Mouse (Mus musculus) embryo, embryonic 10 days (tissue): ENCODE results near the gene Unc5cl.

Experiments used
- DNase-seq: peaks from one replicate; pipeline ENCODE4 v3.0.0-alpha.2; 2015; ENCODE audit warnings: low spot score

Gene Unc5cl

DNA sequence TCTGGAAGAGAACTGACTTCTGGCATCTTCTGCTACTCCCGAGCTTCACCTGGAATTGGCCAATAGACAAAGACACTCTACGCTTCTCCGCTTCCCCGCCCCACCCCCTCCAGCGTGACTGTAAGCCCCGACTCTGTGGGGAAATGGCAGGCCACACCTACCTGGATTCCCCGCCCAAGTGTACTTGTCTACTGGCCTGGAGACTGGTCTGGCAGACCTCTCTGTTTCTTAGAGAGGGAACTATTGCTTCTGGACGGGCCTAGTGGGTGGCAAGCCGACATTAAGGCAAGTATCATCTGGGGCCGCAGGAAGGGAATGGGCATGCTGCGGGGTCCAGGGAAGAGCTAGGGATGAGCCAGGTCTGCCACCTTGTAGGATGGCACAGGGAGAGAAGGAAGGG, at the start of gene Unc5cl:
TSS of gene Unc5cl (plus strand) at position 214 of the 400 bp plus-strand sequence.
- no peak for DNase-seq

GRCm38 (mm10) chr17:48407154-48407553, 47.5 kb upstream of the Unc5cl start:
- DNase-seq = no peak

DNA sequence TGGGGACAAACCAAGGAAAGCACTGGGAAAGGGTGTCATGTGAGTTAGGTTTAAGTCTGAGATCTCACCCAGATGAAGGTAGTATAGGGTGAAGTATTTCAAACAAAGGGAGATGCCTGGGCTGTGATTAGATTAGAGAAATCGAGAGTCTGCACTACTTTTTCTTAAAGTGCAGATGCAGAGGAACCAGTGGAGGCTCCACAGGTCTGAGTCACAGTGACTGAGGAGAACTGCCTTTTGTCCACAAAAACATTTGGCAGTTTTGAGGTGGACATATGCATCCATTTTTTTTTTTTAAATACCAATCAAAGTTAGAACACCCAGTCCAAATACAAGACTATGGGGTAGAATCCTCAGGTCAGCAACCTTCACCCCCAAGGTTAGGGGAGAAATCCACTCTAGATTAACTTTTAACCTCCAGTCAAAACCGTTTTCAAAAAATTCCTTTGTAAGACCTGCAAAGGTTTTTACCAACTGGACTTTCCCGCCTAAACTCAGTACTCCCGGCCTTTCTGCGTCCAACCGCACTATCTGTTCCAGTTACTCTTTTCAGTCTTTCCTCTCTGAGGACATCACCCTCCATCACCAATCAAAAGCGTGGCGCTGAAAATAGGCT, 46.7 kb upstream of the Unc5cl start:
- no peak for DNase-seq

DNA sequence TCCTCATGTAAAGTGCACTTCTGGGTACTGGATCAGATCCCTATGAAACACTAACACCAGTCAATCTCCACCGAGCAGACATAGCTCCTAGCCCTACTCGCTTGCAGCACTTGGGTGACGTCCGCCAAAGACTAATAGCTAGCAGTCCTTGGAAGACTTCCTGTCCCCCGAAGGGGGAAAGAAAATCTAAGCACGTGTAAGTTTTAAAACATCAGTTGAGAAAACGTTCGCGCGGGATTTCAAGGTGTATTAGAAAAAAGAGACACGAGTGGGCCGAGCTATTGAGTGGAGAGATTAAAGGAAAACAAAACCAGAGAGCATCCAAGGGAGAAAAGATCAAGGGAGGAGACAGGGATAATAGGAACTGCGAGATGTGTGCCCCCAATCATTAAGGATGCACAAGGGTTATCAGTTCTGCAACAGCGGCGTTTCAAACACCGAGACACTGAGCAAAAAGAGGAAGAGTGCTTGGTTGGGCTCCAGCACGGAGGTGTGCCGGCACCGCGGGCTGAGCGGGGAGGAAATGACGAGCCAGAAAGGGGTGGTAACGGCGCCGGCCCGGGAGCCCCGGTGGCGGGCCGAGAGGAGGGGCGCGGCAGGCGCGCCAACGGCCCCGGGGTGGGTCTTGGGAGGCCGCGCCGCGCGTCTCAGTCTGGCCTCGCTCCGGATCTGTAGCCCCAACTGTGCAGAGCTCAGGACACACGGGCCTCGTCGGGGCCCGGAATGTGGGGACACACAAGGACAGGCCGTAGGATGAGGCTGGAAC, 46.0 kb upstream of the Unc5cl start:
- peak; percentile 71 for DNase-seq

- DNase-seq = peak; percentile 99
These were observed 45.1 kb upstream of the Unc5cl start, which contains the start of the genes Nfya and Oard1 for GRCm38 (mm10) chr17:48409380-48410298. Gene Nfya, minus strand, starts transcription at chr17:48409906. Gene Oard1, plus strand, starts transcription at chr17:48410014.

- peak; percentile 44 for DNase-seq
These were observed 44.4 kb upstream of the Unc5cl start for GRCm38 (mm10) chr17:48410299-48410785.

DNA sequence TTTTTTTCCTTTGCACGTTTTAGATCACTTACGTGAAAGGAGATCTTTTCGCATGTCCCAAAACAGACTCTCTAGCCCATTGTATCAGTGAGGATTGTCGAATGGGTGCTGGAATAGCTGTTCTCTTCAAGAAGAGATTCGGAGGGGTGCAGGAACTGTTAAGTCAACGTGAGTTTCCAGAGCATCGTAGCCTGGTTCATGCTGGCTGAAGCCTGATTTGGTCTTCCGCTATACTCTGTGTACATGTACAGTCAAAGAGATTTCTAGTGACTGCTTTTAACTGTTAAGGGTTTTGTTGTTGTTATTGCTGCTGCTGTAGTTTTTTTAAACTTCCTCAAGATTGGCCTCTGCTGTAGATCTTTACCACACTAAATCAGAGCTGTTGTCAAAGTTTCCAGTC, 43.5 kb upstream of the Unc5cl start:
- DNase-seq = no peak

DNA sequence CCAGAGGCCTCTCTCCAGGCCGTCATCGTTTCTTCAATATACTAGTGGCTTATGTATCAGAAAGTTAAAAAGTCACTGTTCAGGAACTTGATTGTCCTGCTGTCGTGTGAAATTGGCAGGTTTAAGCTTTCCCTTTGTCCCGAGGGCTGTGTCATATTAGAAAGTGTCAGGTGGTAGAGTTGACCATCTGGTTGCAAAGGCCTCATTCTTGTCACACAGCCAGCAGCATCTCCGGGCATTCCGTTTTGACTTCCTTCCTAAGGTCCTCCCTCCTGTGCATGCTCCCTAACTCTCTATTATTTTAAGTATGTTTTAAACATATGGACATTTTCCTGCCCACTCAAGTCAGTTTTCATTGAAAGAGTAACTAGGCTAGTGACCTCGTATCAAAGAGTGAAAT, 38.7 kb upstream of the Unc5cl start:
- no peak for DNase-seq

DNA sequence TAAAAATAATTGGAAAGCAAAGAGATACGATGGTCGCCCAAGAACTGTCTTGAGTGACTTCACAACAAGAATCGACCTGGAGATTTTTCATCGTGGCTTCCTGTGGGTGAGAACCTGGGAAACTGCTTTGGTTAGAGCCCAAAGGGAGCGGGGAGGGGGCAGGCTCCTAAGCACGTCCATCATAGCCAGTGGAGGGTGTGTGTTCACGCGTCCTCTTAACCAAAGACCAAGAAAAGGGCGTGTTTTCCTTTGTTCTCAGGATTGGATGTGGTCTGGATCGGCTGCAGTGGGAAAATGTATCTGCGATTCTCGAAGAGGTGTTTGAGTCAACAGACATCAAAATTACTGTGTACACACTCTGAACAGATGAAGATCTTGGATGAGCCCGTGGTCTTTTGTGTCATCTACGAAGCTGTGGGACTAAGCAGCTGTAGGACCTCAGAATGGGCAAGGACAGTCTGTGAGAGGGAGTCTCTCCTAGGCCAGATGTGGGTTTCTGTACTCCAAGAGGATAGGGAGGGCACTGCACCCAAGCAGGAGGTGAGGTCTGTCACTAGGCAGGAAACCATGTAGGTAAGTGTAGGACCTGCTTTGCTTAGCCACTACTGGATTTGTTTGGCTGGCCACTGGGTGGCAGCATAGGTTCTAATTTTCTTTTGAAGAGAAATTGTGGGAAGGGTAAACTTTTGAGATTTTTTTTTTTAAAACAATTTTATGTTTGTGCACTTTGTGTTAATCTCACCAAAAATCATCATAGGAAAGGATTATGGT, 38.1 kb upstream of the Unc5cl start:
- peak; percentile 54 for DNase-seq

GRCm38 (mm10) chr17:48417521-48417920, 37.2 kb upstream of the Unc5cl start:
- DNase-seq = no peak

DNA sequence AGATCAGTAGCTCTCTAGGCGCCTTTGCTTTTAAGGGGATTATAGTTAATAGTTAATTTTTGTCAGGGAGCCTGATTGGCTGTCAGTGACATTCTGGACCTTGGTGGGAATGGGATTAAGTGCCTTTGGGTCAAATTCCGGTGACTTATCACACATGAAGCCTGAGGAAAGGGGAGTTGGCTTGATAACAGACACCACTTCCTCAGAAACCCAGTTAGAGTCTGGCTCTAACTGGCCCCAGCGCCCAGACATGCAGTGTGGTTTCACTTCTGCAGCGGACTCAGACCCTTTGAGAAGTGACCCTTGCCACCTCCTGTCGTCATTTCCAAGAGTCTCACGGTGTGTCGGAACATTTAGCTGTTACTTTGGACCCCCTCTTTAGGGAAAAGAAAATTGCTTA, 36.5 kb upstream of the Unc5cl start:
- no peak for DNase-seq

GRCm38 (mm10) chr17:48418781-48419180, 35.9 kb upstream of the Unc5cl start:
- DNase-seq = no peak

DNA sequence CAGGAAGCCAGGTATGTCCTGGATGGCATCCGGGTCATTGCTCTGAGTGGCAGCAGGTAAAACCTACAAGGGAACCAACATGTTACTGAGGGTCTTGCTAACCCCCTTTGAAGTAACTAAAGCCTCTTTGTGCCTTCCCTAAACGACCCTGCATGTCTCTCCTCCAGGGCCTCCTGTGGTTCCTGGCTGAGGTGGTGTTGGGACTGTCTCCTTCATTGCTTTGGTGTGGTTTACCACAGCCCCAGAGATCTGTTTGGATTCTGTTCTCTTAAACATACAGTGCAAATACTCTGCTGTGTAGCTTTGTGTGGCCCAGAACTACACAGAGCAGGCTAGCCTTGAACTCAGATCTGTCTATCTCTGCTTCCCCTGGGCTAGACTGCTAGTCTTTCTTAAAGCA, 35.1 kb upstream of the Unc5cl start:
- no peak for DNase-seq

DNA sequence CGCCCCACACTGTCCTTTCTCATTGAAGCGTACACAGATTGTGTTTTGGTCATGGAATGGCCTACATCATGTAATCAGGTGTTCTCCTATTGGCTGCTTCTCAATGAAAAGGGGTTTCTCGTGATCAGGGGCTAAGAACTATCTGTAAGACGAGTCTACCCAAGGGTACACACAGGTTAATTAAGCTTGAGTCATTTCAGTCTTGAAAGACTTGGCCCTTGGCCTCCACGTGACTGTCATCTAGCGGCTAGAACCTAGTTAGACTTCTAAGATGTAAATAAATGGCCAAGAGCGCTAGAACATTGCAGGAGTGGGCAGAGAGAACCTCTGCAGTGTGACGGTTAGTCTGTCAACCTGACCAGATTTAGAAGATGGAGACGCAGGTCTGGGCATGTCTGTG, 30.5 kb upstream of the Unc5cl start:
- no peak for DNase-seq

DNA sequence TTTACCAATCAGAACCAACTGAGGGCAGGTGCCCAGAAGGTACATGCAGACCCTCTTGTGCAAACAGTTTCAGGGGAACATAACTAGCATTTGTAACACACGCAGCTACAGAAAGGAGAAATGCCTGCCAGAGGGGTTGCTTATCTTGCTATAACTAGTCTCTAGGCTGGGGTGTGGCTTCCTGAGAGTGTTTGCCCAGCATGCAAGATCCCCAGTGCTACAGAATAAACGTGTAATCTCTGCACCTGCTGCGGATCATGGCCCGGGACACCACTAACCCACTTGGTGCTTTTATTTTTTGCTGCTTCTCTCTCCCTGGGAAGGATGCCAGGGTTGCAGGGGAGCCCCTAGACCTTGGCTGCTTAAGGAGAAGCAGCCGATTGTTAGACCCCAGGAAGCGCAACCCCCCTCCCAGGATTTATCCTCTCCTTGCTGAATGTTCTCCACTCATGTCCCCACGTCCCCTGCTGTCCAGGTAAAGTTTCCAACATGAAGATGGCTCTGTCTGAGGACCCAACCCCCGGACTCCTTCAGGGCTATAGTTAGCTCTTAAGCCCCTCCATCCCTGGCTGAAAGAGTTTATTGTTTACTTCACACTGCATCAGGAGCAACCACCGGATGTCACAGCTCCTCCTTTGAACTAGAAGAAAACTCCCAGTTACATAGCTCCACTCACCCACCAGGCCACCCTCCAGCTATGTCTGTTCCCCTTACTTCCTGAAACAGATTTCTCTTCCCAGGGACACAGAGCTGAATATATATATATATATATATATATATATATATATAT, 28.7 kb upstream of the Unc5cl start:
- no peak for DNase-seq

DNA sequence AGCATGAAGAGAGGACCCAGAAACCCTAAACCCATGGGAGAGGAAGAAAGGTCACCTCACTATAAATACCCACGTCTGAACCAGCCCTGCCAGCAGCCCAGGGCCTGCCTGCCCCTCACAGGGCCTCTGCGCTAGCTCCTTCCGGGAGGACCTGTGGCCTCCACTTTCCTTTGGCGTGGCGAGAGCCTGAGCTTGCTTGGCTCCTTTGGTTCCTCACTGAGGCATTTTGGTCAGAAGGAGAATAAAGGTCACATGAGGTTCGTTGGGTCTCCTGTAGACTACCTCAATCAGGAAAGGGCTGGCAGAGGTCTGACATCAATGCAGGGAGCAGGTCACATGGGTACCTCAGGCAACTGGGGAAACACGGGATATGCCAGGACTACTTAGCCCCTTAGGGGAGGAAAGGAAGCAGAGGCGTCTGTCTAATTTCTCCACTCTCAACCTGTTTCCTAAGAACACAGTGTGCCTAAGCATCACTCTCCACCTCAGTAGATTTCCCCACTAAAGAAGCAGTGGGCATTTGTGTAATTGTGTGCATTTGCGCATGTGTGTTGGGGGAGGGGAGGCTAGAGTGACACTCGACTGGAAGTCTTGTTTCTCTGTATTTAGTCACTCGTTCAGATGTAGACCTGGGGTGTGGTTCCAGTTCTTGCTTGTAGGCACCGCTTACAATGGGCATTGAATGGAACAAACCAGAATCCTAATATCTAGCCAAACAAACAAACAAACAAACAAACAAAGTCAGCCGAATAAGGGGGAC, 27.5 kb upstream of the Unc5cl start:
- DNase-seq = no peak

GRCm38 (mm10) chr17:48427852-48428530, 26.7 kb upstream of the Unc5cl start:
- no peak for DNase-seq

DNA sequence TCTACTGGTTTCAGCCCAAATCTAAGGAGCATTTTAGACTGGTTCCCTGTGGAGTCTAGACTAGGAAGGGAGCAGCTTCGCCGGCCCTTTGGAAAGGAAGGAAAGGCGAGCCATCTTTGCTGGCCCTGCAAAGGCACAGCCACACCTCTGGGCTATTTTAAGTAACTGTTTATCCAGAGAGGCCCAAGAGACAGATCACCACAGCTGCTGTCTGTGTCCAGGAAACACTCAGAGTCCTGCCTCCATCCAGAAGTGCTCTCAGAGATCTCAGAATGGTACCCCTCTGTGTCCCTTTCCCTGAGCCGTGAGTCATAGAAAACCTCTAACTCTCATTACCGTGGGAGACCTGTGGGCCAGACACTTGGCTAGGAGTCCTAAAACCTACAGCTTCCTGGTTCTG, 24.3 kb upstream of the Unc5cl start:
- DNase-seq = no peak

GRCm38 (mm10) chr17:48431054-48431453, 23.6 kb upstream of the Unc5cl start:
- DNase-seq = no peak
